Mouse (Mus musculus) hematopoietic stem cell, adult 5-6 weeks (primary cell): ENCODE measurements around the gene Dcaf11. TPM values are rescaled to one million over a fixed set of nuclear protein-coding genes. Genes with fewer than 3 reads are reported as not detected.
A peak's percentile ranks its signal among the peaks of the same experiment; 100 is the strongest.

Experiments
- ATAC-seq, 2 experiments: fragments of 125-278 bp in 1 of 2; replicated peaks in 1 of 2; 2 replicates each; pipeline ENCODE4 v1.8.0; 2016 to 2017; ENCODE audit warnings: inconsistent platforms in 2 of 2, mild to moderate bottlenecking in 2 of 2, moderate number of reproducible peaks in 2 of 2, low read depth in 1 of 2, moderate TSS enrichment in 1 of 2; ENCODE audit not compliant: low FRiP score in 2 of 2, poor library complexity in 2 of 2, severe bottlenecking in 2 of 2, insufficient read depth in 1 of 2, low TSS enrichment in 1 of 2
- total RNA-seq: library from RNA; stranded (forward); fragments of 172-1452, 232-1000 nt; gene quantifications from 2 replicates; pipeline ENCODE4 v1.2.3, GENCODE M21; 2017

Gene Dcaf11
- total RNA-seq: 47.6 and 53.3 TPM in 2 replicates

DNA sequence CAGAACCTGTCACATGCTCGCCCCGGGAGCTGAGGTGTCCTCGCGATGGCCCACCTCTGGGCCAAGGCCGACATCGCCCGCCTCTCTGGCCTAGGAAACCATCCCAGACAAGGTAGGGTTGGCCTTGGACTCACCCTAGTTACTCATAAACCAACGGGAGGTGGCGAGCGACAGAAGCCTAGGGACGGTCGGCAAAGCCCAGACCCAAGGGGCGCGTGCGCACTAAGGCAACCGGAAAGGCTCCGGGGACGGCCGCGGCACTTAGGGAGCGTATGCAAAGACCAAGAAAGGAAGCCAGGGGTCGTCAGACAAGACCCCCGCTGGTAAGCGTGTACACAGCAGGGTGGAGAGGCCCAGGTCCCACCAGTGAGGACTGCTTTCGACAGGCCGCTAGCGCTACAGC lies at the start of gene Dcaf11:
Dcaf11 (plus strand) TSS at position 208 of the 403 bp plus-strand sequence.
- peak; percentile 59 to 72 for ATAC-seq

DNA sequence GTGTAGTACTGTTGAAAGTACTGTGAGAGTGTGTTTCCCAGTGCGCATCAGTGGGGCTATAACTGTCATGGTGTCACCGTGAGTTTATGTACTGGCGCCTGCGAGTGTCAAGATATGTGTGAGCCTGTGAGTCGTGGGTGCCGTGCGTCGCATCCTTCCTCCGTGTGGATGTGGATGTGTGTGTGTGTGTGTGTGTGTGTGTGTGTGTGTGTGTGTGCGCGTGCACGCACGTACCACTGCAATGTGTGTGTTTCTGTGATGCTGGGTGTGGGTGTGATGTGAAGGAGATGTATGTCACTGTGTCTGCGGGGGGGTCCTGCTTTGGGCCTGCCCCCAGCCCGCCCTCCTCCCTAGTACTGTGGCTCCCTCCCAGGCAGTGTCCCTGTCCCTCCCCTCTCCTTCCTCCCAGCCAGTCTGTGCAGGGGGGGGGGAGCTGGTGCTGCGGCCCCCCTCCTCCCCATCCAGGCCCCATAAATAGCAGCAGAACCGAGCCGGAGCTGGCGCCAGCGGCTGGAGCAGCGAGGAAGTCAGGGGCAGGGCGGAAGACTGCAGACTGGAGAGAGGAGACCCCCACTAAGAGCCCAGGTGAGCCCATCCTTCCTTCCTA lies 49.6 kb upstream of the Dcaf11 start, which contains the start of gene Cpne6:
Cpne6 (plus strand) TSS at position 321 of the 607 bp plus-strand sequence.
- no peak for ATAC-seq

DNA sequence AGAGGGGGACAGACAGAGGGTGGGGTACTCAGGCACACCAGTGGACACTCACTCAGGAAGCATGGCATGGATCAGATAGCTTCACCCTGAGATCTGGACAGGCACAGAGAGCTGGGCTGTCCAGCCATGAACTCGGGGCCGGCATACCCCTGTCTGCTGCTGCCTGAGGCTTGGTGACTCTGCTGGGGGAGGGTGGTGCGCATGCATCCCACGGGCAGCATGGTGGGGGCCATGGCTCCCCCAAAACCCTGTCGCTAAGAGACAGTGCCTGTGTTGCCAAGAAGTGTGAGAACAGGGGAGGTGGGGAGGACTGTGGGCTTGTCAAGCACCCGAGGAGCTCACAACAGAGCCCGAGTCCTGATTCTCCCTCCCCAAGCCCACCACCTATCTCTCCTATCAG lies 48.8 kb upstream of the Dcaf11 start:
- no peak for ATAC-seq

DNA sequence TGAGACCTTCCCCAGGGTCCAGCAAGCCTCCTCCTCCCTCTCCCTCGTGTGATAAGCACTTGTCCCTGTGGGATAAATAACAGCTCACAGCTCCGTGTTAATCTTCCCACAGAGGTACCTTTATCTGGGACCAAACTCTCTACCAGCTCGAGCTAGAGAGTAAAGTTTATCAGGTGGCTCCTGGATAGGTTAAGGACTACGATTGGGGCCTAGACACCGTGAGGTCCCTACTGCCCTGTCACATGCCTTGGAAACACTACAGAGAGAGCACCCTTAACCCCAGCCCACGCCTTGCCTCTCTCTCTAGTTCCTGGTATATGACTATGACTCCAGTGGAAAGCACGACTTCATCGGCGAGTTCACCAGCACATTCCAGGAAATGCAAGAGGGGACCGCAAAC lies 45.9 kb upstream of the Dcaf11 start:
- no peak for ATAC-seq

DNA sequence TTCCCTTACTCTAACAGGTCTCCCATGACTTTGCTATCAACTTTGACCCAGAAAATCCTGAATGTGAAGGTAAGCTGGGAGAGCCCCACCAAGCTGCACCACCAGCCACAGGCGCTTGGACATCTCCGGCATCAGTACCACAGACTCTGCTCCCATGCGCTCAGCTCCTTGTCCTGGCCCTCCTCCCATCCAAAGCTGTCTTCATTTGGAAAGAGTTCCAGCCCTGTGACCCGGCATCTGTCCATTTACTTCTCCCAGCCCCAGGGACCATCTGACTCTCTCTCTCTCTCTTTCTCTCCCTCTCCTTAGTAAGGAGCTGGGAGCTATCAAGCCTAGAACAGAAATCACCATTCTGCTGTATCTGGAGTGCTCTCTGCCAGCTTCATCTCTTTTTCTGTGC lies 44.0 kb upstream of the Dcaf11 start:
- ATAC-seq: no peak

DNA sequence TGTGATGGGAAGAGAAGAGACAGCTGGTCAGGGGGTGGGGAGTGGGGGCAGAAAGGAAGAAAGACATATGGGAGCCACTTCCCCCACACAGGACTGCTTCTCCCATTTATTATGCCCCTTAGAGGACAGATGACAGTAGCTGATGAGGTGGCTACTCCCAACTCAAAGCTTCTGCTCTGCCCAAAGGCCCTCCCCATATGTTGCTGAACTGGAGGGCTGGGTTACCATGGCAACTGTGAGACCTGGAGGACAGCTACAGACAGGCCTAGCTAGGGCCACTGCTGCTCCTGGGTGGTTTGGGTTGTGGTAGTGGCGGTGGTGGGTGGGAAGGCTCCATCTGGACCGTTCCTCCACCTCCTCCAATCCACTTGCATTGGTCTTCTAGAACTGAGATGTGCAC lies 40.9 kb upstream of the Dcaf11 start:
- no peak for ATAC-seq

DNA sequence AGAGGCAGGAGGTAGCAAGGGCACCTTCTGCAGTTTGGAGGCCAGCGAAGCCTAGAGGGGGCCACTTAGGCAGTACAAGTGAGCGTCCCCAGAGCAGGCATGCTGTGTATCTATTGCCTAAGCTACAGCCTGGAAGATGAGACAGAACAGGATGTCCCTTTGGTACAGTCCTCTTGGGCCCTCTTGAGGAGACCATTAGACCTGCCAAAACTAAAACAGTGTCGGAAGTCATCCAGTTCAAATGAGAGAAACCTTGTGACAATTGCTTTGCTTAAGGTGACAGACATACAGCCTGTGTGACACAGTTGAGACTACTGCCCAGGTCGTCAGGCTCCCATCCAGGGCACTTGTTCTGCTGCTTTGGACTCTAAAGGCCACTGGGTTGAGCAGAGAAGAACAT lies 40.2 kb upstream of the Dcaf11 start:
- no peak for ATAC-seq

DNA sequence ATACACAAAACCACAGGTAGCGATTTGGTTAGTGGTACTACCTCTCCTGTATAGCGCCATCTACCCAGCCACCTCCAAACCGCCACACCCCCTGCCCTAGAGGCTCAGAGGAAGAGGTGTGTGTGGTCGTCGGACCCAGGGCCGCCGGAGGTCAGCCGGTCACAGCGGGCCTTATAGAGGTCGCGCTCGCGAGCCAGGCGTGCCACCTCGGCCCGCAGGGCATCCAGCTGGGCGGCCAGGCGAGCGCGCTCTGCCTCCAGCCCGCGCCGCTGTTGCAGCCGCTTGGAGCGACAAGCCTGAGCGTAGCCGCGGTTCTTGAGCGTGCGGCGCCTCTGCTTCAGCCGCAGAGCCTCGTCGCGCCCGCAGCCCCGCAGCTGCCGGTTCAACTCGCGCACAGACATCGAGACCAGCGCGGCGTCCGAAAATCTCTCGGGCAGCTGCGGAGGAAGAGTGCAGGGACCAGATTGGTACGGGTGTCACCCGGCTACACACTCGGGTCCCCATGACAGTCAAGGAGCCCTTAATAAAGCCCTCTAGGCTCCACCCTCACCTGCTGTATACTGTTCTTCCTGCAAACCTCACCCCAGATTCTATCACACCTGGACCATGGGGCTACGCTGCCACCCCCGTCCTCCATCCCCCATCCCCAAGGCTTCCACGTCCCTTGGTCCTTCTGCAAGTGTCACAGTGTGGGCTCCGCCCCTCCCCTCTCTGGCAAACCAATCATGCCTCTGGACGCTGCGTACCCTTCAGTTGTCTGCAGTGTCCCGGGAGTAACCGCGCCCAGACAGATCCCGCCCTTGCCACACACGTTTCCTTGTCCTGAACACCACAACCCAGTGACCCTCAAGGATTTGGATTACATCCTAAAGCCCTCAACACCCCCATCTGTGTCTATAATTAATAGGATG lies 39.1 kb upstream of the Dcaf11 start:
- ATAC-seq: peak in 1 of 2 experiments; percentile 44; a peak in 2 of 4 replicates

DNA sequence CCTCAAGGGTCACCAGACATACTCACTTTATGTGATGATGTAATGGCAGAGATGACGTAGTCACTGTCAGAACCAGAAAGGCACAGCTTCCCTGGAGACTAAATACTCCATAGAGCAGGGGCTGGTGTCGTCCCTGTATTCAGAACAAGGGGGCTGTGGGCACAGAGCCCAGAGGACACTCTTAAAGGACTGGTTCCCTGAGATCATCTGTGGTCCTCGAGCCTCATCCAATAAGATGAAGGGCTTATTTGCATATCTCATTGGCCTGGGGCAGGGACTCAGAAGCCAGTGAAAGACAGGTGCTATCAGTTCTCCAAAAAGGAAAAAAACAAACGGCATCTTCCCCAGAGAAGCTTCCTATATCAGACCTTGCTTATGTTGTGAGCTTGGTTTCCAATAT lies 35.7 kb upstream of the Dcaf11 start:
- ATAC-seq: no peak

DNA sequence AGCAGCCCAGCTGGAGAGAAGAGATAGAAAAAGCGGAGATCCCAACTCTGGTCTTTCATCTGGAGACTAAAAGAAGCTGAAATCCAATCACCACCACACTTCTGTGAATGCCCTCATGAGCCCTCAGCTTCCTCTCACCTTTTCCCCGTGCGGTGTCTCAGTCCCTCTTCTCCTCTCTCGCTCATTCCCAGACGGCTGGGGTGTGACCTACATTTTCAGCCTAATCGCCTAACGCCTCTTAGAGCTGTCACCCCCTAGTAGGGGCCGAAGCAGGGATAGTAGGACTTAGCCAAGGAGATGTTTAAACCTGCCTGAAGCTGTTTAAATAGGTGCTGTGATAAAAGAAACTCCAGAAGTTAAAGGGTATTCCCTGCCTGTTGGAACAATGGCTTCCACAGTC lies 35.0 kb upstream of the Dcaf11 start, which contains the start of gene Nrl:
Nrl (minus strand) TSS at position 197 of the 400 bp plus-strand sequence.
- ATAC-seq: no peak

DNA sequence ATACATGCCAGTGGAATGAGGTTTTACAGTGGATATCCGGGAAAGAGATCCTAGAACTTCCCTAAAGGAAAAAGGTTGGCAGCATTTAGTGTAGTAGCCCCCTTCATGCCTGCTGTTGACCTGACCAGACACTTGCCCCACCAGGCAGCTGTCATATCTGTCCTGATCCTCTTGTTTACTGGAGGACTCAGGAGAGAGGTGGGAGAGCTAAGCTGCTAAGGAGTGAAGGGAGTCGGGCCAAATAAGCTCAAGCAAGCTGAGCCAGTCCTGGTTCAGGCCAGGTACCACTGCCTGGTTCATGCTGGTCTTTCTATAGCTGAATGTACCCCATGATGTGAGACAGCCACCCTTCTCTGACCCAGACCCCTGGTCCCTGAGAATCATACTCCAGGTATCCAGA lies 33.1 kb upstream of the Dcaf11 start:
- ATAC-seq: no peak

DNA sequence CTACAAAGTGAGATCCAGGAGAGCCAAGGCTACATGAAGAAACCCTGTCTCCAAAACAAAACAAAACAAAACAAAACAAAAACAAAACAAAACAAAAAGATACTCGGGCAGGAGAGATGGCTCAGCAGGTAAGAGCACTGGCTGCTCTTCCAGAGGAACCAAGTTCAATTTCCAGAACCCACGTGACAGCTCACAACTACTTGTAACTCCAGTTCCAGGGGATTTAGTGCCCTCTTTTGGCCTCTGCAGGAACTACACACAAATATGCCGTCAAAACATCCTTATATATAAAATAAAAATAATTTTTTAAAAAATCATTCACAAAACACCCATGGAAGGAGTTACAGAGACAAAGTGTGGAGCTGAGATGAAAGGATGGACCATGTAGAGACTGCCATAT lies 31.9 kb upstream of the Dcaf11 start:
- no peak for ATAC-seq

DNA sequence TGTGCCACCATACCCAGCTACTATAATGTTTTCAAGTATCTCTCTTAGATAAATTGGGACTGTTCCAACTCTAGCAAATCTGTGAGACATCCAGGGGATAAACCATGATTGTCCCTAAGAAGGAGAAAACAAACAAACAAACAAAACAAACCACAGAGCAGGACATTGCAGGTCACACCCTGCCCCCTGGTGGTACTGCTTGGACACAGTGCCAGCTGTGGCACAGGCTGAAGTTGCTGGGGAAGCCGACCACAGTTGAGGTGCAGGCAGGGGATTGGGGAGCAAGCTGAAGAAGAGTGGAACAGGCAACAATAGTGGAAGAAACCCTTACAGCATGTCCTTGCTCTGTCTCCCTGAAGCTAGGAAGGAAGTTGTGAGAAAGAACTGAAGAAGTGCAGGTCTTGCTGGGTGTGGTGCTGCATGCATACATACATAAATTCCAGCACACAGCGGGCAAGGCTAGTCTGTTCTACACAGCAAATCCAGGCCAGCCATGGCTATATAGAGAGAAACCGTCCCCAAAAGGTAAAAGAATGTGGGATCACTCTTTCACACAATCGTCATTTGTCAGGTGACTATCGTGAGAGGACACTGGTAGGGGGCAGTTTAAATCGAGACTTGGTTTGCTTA lies 23.6 kb upstream of the Dcaf11 start:
- ATAC-seq: peak; percentile 29 to 33; a peak in 2 of 4 replicates

DNA sequence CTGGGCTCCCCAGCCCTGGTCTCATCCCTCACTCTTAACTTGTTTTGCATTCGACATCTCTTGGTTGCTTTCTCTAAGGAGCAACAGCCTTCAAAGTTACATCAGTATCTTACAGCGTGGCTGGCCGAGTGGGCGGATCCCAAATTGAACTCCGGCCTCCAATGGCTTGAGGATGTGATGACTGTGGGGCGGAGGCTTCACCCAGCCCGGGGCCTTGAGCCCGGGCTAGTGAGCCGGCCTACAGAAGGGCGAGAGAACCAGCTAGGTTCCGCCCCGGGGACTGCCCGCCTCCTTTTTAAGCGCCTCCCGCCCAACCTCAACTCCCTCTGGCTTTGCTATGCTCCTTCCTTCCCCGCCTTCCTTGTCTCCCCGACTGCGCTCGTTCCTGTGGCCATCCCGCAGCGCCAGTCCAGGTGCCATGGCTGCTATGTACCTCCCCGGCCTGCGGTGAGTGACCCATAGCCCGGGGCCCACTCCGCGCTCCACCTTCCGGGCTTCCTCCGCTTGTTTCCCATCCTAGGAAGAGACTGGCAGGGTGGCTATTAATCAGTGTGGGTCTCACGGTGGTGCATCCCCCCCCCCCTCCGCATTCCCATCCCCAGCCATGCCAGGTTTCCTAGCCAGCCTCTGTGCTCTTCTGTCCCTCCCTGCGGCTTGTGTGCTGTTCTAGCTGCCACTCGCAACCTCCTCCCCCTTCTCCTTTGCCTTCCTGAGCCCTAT lies 19.6 kb upstream of the Dcaf11 start, which contains the start of gene Pck2:
Pck2 (plus strand) TSS at position 200 of the 720 bp plus-strand sequence.
- ATAC-seq: peak; percentile 93 to 97

DNA sequence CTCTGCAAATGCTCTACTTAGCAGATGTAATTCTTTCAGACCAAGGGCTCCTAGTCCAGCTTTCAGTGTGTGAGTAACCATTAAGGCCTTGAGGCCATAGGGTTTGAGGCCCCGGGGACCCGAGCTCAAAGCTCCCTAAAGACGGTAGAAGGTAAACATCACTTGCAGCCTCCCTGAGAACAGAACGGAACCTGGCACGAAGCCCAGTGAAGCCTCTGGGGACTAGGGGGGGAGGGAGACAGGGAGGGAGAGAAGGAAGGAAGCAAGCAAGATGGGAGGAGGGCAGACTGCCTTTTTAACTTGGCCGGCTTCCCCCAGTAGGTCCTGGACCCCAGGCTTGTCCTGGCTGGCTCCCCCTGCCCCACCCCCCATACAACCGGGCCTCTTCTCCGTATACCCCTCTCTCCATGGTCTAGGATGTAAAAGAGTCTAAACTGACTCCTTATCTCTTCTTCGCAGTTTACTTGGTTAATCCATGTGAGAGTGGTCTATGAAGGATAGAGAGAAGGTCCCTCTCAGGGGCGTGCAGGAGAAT lies 19.0 kb upstream of the Dcaf11 start:
- ATAC-seq: peak in 1 of 2 experiments; percentile 29; a peak in 1 of 4 replicates

DNA sequence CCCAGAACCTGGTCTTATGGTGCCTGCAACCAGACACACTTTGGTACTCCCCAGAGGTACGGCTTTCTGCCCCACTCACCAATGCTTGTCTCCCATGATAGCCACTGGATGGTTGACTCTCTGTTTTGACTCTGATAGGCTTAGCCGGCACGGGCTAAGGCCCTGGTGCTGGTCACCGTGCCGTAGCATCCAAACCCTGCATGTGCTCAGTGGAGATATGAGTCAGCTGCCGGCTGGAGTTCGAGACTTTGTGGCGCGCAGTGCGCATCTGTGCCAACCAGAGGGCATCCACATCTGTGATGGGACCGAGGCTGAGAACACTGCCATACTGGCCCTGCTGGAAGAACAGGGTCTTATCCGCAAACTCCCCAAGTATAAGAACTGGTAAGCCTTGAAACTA lies 17.5 kb upstream of the Dcaf11 start:
- no peak for ATAC-seq

DNA sequence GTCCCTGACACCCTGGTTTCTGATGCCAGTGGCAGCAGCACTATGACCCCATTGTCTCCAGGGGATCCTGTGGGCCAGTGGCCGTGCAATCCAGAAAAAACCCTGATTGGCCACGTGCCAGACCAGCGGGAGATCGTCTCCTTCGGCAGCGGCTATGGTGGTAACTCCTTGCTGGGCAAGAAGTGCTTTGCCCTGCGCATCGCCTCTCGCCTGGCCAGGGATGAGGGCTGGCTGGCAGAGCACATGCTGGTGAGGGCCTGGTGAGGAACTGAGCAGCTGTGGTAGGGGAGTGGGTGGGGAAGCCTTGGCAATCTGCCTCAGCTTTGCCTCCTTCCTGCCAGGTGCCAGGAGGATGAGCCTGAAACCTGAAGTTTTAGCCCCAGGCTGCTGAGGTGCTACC lies 15.5 kb upstream of the Dcaf11 start:
- no peak for ATAC-seq
